Mouse (Mus musculus) yolk sac, embryonic 10.5 days (tissue): ENCODE results near the gene Iqgap1.

Experiments used
- DNase-seq: peaks from one replicate; pipeline ENCODE4 v3.0.0-alpha.2; 2017; ENCODE audit warnings: low spot score

Iqgap1 gene

GRCm38 (mm10) chr7:80715306-80715705 lies 110.5 kb downstream of the Iqgap1 start:
- no peak for DNase-seq

DNA sequence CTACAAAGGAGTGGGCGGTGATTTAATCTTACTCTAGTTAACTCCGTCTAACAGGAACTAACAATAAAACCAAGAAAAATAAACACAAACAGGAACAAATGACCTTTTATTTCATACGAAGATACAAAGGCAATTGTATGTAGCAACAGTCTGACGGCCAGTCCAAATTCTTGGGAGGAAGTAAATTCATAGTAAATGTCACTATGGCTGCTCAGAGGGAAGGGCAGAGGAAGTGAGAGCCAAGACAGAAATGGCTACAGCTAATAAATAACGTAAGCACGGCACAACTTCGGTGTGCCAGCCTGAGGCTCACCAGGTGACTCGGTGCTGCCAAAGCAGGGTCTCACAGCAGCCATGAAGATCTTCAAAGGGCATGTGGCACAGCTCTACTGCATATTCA lies 114.3 kb downstream of the Iqgap1 start:
- no peak for DNase-seq

DNA sequence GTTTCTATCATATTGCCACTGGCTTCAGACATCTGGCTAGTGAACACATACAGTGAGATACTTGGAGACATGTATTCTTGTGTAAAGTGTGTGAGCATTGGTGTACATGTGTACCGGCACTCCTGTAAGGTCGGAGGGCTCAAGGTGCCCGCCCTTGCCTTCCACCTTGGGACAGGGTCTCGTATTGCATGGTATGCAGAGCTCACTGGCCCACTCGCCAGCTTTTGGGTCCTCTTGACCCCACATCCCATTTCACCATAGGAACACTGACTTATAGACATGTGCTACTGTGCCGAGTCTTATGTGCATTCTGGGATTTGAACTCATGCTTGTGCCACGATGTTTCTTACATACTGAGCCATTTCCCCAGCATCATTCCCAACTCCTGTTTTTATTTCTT lies 115.4 kb downstream of the Iqgap1 start:
- DNase-seq = no peak

- no peak for DNase-seq
These were observed 121.7 kb downstream of the Iqgap1 start for GRCm38 (mm10) chr7:80704066-80704465.

- no peak for DNase-seq
These were observed 123.3 kb downstream of the Iqgap1 start for GRCm38 (mm10) chr7:80702510-80702909.

GRCm38 (mm10) chr7:80699709-80700108 lies 126.1 kb downstream of the Iqgap1 start:
- DNase-seq = no peak

DNA sequence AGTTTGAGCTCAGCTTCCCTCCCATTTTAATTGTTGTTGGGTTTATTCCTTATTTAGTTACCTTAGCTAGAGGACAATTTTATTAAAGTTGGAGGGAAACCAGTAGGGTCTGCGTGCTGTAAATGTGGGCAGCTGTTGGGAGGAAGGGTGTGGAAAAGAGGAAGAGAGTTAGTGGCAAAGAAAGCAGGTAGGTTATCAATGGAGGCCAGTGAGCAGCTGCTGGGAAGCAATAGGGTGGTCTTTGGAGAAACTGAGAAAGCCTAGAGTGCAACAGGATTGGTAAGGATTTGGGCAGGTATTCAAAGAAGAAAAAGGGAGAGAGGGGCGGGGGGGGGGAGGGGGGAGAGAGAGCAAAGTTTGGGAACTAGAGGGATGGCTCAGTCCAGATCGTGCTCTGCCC lies 126.8 kb downstream of the Iqgap1 start:
- no peak for DNase-seq

- DNase-seq = no peak
These were observed 127.9 kb downstream of the Iqgap1 start for GRCm38 (mm10) chr7:80697859-80698258.

GRCm38 (mm10) chr7:80696903-80697302 lies 128.9 kb downstream of the Iqgap1 start:
- peak; percentile 61 for DNase-seq

GRCm38 (mm10) chr7:80696334-80696733 lies 129.4 kb downstream of the Iqgap1 start:
- DNase-seq = no peak

- no peak for DNase-seq
These were observed 133.3 kb downstream of the Iqgap1 start for GRCm38 (mm10) chr7:80692472-80692871.

DNA sequence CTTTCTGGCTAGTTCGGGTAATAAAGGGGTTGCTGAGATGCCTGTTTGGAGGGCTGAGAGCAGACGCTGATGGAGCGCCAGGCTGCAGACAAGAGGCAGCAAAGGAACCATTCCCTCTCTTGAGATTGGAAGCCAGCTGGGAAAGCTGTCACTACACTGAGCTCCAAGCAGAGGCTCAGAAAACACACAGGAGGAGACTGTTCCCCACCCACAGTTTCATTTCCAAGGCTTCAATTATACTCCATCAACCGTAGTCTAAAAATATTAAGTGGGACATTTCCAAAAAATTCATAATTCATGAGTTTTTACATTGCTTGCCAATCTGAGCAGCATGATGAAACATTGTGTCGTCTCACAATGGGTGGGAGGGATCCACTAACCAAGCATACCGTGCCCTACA lies 134.6 kb downstream of the Iqgap1 start:
- no peak for DNase-seq

DNA sequence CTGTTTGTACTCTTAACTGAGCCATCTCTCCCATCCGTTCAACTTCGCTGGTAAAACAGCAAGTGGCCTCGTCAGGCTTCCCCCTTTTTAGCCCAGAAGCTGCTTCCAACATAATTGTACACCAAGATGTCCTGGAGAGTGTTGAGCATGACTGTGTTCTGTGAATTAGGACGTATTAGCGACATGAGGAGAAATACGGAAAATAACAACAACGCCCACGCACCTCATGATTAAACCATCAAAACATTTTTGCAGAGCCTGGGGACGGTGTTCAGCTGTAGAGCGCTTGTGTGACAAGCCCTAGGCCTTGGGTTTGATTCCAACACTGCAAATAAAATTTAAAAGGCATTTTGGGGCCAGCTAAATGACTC lies 136.6 kb downstream of the Iqgap1 start:
- no peak for DNase-seq

- peak; percentile 81 for DNase-seq
These were observed 137.1 kb downstream of the Iqgap1 start, which contains the start of gene Crtc3 for GRCm38 (mm10) chr7:80688556-80689220. Gene Crtc3, minus strand, starts transcription at chr7:80688877.

DNA sequence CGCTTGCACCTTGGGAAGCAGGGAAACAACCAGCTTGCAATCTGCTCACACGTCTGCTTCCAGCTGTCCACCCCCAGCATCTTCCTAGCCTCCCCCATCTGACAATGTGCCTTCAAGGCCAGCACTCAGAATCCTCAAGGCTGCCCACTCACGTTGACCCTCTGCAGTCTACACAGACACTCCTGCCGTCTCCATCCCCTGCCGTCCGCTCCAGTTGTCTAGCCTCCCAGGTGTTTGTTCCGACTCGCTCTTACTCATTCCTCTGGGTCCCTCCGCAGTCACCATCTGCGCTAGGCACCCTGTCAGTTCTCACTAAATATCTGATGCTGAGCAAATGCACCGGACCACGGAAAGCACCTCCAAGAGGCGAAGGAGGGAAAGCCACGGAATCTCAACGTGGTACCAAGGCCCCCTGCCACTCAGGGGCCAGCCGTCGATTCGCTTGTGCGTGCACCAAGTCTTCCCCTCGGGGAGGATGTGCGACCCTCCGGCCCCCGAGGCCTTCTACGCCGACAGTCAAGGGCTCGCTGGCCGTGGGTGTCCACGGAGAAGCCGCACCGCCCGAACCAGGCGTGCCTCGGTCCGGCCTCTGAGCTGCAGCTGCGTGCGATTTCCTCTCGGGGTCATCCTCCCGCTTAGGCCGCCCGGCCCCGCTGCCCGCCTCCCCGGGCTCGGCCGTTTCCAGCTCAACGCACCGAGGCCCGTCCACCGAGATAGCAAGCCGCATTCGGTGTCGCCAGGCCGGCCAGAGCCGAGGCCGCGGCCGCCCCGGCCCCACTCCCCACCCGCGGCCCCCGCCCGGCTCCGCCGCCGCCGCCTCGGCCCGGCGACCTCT lies 137.8 kb downstream of the Iqgap1 start:
- peak; percentile 66 for DNase-seq

GRCm38 (mm10) chr7:80685639-80686038 lies 140.1 kb downstream of the Iqgap1 start:
- no peak for DNase-seq

- DNase-seq = peak; percentile 21
These were observed 143.1 kb downstream of the Iqgap1 start for GRCm38 (mm10) chr7:80682630-80683029.

GRCm38 (mm10) chr7:80680218-80680847 lies 145.4 kb downstream of the Iqgap1 start:
- DNase-seq = peak; percentile 26

GRCm38 (mm10) chr7:80672323-80672722 lies 153.5 kb downstream of the Iqgap1 start:
- DNase-seq = no peak

GRCm38 (mm10) chr7:80670889-80671288 lies 154.9 kb downstream of the Iqgap1 start:
- DNase-seq = no peak

DNA sequence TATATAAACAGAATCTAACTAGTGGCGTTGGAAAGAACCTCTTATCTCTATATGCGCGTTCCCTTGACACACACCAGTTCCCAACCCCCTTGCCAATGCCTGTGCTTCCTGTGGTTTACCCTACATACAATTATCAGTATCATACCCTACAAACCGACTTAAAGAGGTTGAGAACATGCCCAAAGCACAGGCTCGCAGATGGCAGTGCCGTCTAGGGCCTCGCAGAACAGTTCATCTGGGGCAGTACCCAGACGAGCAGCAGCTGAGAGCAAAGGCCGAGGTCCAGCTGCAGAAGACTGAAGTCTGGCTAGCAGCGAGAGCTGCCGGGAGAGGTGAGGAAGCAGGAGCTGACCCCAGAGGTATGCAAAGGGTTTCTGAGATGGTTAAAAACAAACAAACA lies 158.6 kb downstream of the Iqgap1 start:
- no peak for DNase-seq

- DNase-seq = no peak
These were observed 159.4 kb downstream of the Iqgap1 start for GRCm38 (mm10) chr7:80666198-80666915.
